Comparison of ENCODE assay signal across 16 mouse cellular contexts in genomic region chr14:77802268-77802630, GRCm38 (mm10).
A peak's percentile ranks its signal among the peaks of the same experiment; 100 is the strongest.
DNase-seq lines count a peak whose midpoint lies in the region; ATAC-seq and TF ChIP-seq lines count a peak whose summit lies in the region.
"Had no signal": no experiment of that assay in that cellular context is flagged by ENCODE, and none has a peak within 500 bp of the region (broad histone marks: within the 10 kb centered on the region; RNA-seq: fewer than 3 reads in every experiment).

No protein-coding gene starts in this region.

- H3K9ac ChIP-seq in embryonic facial prominence, embryonic 11.5 days (replicated peaks; ENCODE audit: low read length), result no peak overlapping the region
- 0 out of 2 replicates have a peak overlapping the region, but pooled peaks have one; percentile 24 for H3K9ac ChIP-seq in hindbrain, embryonic 13.5 days
- H3K9ac ChIP-seq in midbrain, embryonic 16.5 days (ENCODE audit: low read depth, low read length), result peak overlapping the region; percentile 31; the same call in 1 of the 2 replicates
- H3K9ac ChIP-seq: embryonic facial prominence, embryonic 12.5 days; heart, embryonic 15.5 days; kidney, embryonic 15.5 days; liver, embryonic 15.5 days had no signal

- no peak overlapping the region for H3K4me2 ChIP-seq in embryonic facial prominence, embryonic 11.5 days (ENCODE audit: low read depth, low read length)
- H3K4me2 ChIP-seq in hindbrain, embryonic 13.5 days, result peak overlapping the region; percentile 10; the same call in 1 of the 2 replicates
- H3K4me2 ChIP-seq in midbrain, embryonic 16.5 days (ENCODE audit: low read length), result peak overlapping the region; percentile 18
- H3K4me2 ChIP-seq: embryonic facial prominence, embryonic 12.5 days; heart, embryonic 15.5 days; kidney, embryonic 15.5 days; liver, embryonic 15.5 days had no signal

- H3K27ac ChIP-seq in layer of hippocampus, adult 2 months, result peak overlapping the region; percentile 40
- H3K27ac ChIP-seq in embryonic facial prominence, embryonic 11.5 days (replicated peaks; ENCODE audit: low read depth, low read length), result no peak overlapping the region
- peak overlapping the region; percentile 80 for H3K27ac ChIP-seq in hindbrain, embryonic 13.5 days
- H3K27ac ChIP-seq in midbrain, embryonic 16.5 days (ENCODE audit: low read length), result peak overlapping the region; percentile 78
- H3K27ac ChIP-seq: embryonic facial prominence, embryonic 12.5 days; heart, embryonic 15.5 days; kidney, embryonic 15.5 days; liver, embryonic 15.5 days had no signal

- H3K36me3 ChIP-seq in embryonic facial prominence, embryonic 11.5 days (replicated peaks; ENCODE audit: control insufficient read depth, insufficient read depth, low read depth, low read length), result no peaks in the 10 kb centered on the region
- H3K36me3 ChIP-seq in hindbrain, embryonic 13.5 days, result no peaks in the 10 kb centered on the region
- no peaks in the 10 kb centered on the region for H3K36me3 ChIP-seq in midbrain, embryonic 16.5 days (ENCODE audit: control insufficient read depth, insufficient read depth, low read length)
- H3K36me3 ChIP-seq: embryonic facial prominence, embryonic 12.5 days; heart, embryonic 15.5 days; kidney, embryonic 15.5 days; liver, embryonic 15.5 days had no signal

- no peaks in the 10 kb centered on the region for H3K27me3 ChIP-seq in embryonic facial prominence, embryonic 11.5 days (ENCODE audit: control insufficient read depth, insufficient read depth, low read length)
- no peaks in the 10 kb centered on the region for H3K27me3 ChIP-seq in hindbrain, embryonic 13.5 days
- H3K27me3 ChIP-seq in midbrain, embryonic 16.5 days (ENCODE audit: control insufficient read depth, insufficient read depth, low read depth, low read length), result no peaks in the 10 kb centered on the region
- H3K27me3 ChIP-seq: embryonic facial prominence, embryonic 12.5 days; heart, embryonic 15.5 days; kidney, embryonic 15.5 days; liver, embryonic 15.5 days had no signal

- ATAC-seq in embryonic facial prominence, embryonic 11.5 days (replicated peaks; ENCODE audit: insufficient number of reproducible peaks, low FRiP score, low TSS enrichment, low read depth), result no peak
- peak; percentile 44; the same call in 1 of the 2 replicates for ATAC-seq in hindbrain, embryonic 13.5 days (ENCODE audit: low FRiP score)
- ATAC-seq in midbrain, embryonic 16.5 days, result peak; percentile 84
- ATAC-seq in erythroblast, adult 5-6 weeks (replicated peaks; ENCODE audit: low FRiP score, poor library complexity, severe bottlenecking), result no peak
- ATAC-seq: inflammation-experienced regulatory T-cells, adult 6 months had no signal

- H3K4me3 ChIP-seq in layer of hippocampus, adult 2 months, result no peak overlapping the region
- no peak overlapping the region for H3K4me3 ChIP-seq in embryonic facial prominence, embryonic 11.5 days (ENCODE audit: low read depth, low read length)
- H3K4me3 ChIP-seq in hindbrain, embryonic 13.5 days, result no peak overlapping the region
- no peak overlapping the region for H3K4me3 ChIP-seq in midbrain, embryonic 16.5 days (ENCODE audit: low read depth, low read length)
- H3K4me3 ChIP-seq: embryonic facial prominence, embryonic 12.5 days; heart, embryonic 15.5 days; kidney, embryonic 15.5 days; liver, embryonic 15.5 days had no signal

- no peak for TF ChIP-seq CTCF in layer of hippocampus, adult 2 months (conservative IDR thresholded peaks at IDR 0.05)

- WGBS in embryonic facial prominence, embryonic 11.5 days, result 42% methylated on average over 5 of the region's 5 CpGs
- WGBS in hindbrain, embryonic 13.5 days, result 25% methylated on average over 5 of the region's 5 CpGs
- 9% methylated on average over 5 of the region's 5 CpGs for WGBS in midbrain, embryonic 16.5 days

- no peak for DNase-seq in layer of hippocampus, adult 2 months (ENCODE audit: low spot score in 2 of 2)
- DNase-seq in layer of hippocampus, adult 9-10 months (ENCODE audit: low spot score), result no peak
- peak; percentile 69 for DNase-seq in embryonic facial prominence, embryonic 11.5 days (ENCODE audit: low spot score)
- DNase-seq in Muller cell, postnatal 12 days (ENCODE audit: inconsistent ontology term), result no peak
- DNase-seq in kidney, postnatal 4 days, result no peak
- DNase-seq: cerebellum, adult 11-12 months; layer of hippocampus, postnatal 36 days; lung, postnatal 36 days had no signal

- H3K9me3 ChIP-seq in embryonic facial prominence, embryonic 11.5 days (replicated peaks; ENCODE audit: control insufficient read depth, low read length), result no peaks in the 10 kb centered on the region
- H3K9me3 ChIP-seq in hindbrain, embryonic 13.5 days, result no peaks in the 10 kb centered on the region
- no peaks in the 10 kb centered on the region for H3K9me3 ChIP-seq in midbrain, embryonic 16.5 days (replicated peaks; ENCODE audit: control insufficient read depth, low read length, poor library complexity, severe bottlenecking)
- H3K9me3 ChIP-seq: embryonic facial prominence, embryonic 12.5 days; heart, embryonic 15.5 days; kidney, embryonic 15.5 days; liver, embryonic 15.5 days had no signal

- peaks cover 3% of the 10 kb centered on the region; the same call in 1 of the 2 replicates for H3K4me1 ChIP-seq in embryonic facial prominence, embryonic 11.5 days (ENCODE audit: control insufficient read depth, insufficient read depth, low read length)
- peaks cover 30% of the 10 kb centered on the region for H3K4me1 ChIP-seq in hindbrain, embryonic 13.5 days (replicated peaks)
- H3K4me1 ChIP-seq in midbrain, embryonic 16.5 days (ENCODE audit: control insufficient read depth, insufficient read depth, low read length), result peaks cover 23% of the 10 kb centered on the region
- H3K4me1 ChIP-seq: heart, embryonic 15.5 days; kidney, embryonic 15.5 days; liver, embryonic 15.5 days had no signal

Comparison
In these comparisons a context has a peak if more than half of its experiments do, and no peak if none do; other contexts are left out.
1. ATAC-seq: peak in hindbrain, embryonic 13.5 days (single experiment) and midbrain, embryonic 16.5 days (single experiment); none in embryonic facial prominence, embryonic 11.5 days (single experiment) and erythroblast, adult 5-6 weeks (single experiment).